Mouse (Mus musculus) hindbrain, postnatal 0 days (tissue): ENCODE data around the gene Bbs9. TPM values are rescaled to one million over a fixed set of nuclear protein-coding genes. Genes with fewer than 3 reads are reported as not detected.
A peak's percentile ranks its signal among the peaks of the same experiment; 100 is the strongest.

Source experiments
- ATAC-seq: fragments of 200-750 bp; cut with Nextera tagmentation; 2 replicates; pipeline ENCODE4 v1.8.0; 2017; ENCODE audit warnings: mild to moderate bottlenecking, moderate TSS enrichment, moderate library complexity
- DNase-seq: peaks from one replicate; pipeline ENCODE4 v3.0.0-alpha.2; 2015; ENCODE audit warnings: low spot score
- H3K27ac ChIP-seq: fragments of 300-500 bp; sonication (generic); 2 replicates; pipeline ENCODE4 v1.5.1; 2014; ENCODE audit warnings: mild to moderate bottlenecking
- H3K27me3 ChIP-seq: fragments of 300-500 bp; sonication (generic); 2 replicates; pipeline ENCODE4 v1.6.1; 2014; ENCODE audit warnings: low read length, mixed read lengths; ENCODE audit not compliant: insufficient read depth
- H3K36me3 ChIP-seq: fragments of 300-500 bp; sonication (generic); 2 replicates; pipeline ENCODE4 v1.6.1; 2014; ENCODE audit warnings: low read length, mixed read lengths; ENCODE audit not compliant: insufficient read depth
- H3K4me1 ChIP-seq: fragments of 300-500 bp; sonication (generic); 2 replicates; pipeline ENCODE4 v1.6.1; 2014; ENCODE audit warnings: antibody characterized with exemption, low read length, mixed read lengths; ENCODE audit not compliant: insufficient read depth
- H3K4me2 ChIP-seq: fragments of 300-500 bp; sonication (generic); 2 replicates; pipeline ENCODE4 v1.6.1; 2014; ENCODE audit warnings: low read depth, mild to moderate bottlenecking, low read length, moderate library complexity, mixed read lengths
- H3K4me3 ChIP-seq: fragments of 300-500 bp; sonication (generic); 2 replicates; pipeline ENCODE4 v1.5.1; 2014; ENCODE audit warnings: low read length
- H3K9ac ChIP-seq: fragments of 300-500 bp; sonication (generic); replicated peaks from 2 replicates; pipeline ENCODE4 v1.6.1; 2014; ENCODE audit warnings: mild to moderate bottlenecking, low read length, moderate library complexity, mixed read lengths
- H3K9me3 ChIP-seq: fragments of 300-500 bp; sonication (generic); 2 replicates; pipeline ENCODE4 v1.6.1; 2016; ENCODE audit warnings: low read length, mixed read lengths
- CTCF ChIP-seq: IDR thresholded peaks from 2 replicates; pipeline ENCODE4 v1.5.1; 2016; ENCODE audit warnings: antibody characterized with exemption, control low read depth, low read depth
- WGBS: fragments of 180-500 bp; shearing (Covaris S2); extraction: QIAGEN DNeasy Blood & Tissue Kit; methylation state at CpG from one replicate; pipeline ENCODE4 v1.1.7; 2014; 5-methylcytosine and 5-hydroxymethylcytosine counted together
- polyA plus RNA-seq: library from polyadenylated mRNA; unstranded; fragments of >200 nt; fragmentation: Nextera tagmentation; extraction: Ambion mirVana; gene quantifications from 2 replicates; pipeline ENCODE4 v1.2.1, GENCODE M21; 2015
- total RNA-seq: library from RNA; depleted of rRNA; stranded (reverse); fragments of >200 nt; gene quantifications from 2 replicates; pipeline ENCODE4 v1.2.3, GENCODE M21; 2014

Gene Bbs9
- total and polyA plus RNA-seq, 2 experiments from 2014 or later = 15.2 to 27.5 TPM

DNA sequence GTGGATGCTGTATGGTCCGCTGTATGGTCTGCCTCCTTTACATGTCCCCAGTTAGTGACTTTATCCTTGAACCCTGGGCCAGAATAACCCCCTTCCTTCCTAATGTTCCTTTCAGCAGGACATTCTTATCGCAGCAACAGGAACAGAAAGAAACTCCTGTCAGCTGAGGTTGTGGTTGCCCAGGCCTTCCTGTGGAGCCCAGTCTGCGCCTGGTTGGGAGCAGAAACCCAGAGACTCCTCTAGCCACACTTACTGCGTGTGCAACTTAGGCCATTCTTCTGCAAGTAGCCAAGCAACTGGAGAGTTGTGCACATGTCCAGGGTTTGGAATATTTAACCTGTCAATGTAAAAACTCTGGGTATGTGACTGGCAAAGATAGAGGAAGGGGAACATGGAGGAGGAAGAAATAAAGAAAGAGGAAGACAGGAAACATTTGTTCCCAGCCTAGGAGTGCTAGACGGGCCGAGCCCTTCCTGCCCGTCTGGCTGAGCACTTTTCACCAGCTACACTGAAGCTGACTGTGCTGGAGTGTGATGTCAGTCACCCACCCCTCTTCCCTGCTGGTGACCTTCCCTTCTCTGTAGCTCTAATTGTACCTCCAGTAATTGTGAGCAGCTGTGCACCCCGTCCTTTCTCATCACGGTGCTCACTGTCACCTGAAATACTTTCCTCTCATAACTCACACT lies 339.0 kb downstream of the Bbs9 start:
- no peak for ATAC-seq
- no peaks in the 10 kb centered on the region for H3K4me1 ChIP-seq
- 63% methylated on average over 9 of the region's 9 CpGs for WGBS

DNA sequence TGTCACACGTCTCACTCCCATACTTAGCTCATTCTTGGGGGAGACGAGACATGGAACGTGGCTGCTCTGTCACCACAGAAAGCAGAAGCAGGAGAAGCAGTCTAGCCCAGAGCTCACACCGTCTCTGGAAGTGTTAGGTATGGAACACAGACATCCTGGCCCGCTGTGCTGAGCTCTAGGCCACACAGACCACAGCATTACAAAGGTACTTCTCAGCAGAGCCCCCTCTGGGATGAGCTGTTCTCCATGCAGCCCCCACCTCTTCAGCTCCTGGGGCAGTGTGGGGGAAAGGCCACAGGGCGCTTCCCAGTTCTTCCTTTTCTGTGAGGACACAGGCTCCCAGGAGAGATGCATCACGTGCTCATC lies 339.6 kb downstream of the Bbs9 start:
- H3K9me3 ChIP-seq = no peaks in the 10 kb centered on the region
- no peaks in the 10 kb centered on the region for H3K36me3 ChIP-seq
- no peak overlapping the region for H3K4me3 ChIP-seq
- 68% methylated on average over 7 of the region's 7 CpGs for WGBS
- H3K27ac ChIP-seq = no peak overlapping the region
- H3K27me3 ChIP-seq = no peaks in the 10 kb centered on the region; the same call in 1 of the 2 replicates
- H3K9ac ChIP-seq = no peak overlapping the region
- H3K4me2 ChIP-seq = no peak overlapping the region
- no peak for TF ChIP-seq CTCF
- ATAC-seq (no peak), DNase-seq (no peak)
- H3K4me1 ChIP-seq = no peaks in the 10 kb centered on the region

More for the DNA sequence above, 339.0 kb downstream of the Bbs9 start:
- Histone ChIP-seq H3K9me3 (no peaks in the 10 kb centered on the region), H3K27ac (no peak overlapping the region), H3K4me3 (no peak overlapping the region), H3K36me3 (no peaks in the 10 kb centered on the region), H3K4me2 (no peak overlapping the region), H3K27me3 (no peaks in the 10 kb centered on the region; the same call in 1 of the 2 replicates), H3K9ac (no peak overlapping the region)
- no peak for DNase-seq
- TF ChIP-seq CTCF = no peak

- DNase-seq (no peak), ATAC-seq (no peak)
- WGBS = 86% methylated on average over 6 of the region's 6 CpGs
- Histone ChIP-seq H3K27me3 (no peaks in the 10 kb centered on the region; the same call in 1 of the 2 replicates), H3K36me3 (no peaks in the 10 kb centered on the region), H3K9me3 (no peaks in the 10 kb centered on the region), H3K9ac (no peak overlapping the region), H3K4me1 (no peaks in the 10 kb centered on the region), H3K27ac (no peak overlapping the region), H3K4me2 (no peak overlapping the region), H3K4me3 (no peak overlapping the region)
- no peak for TF ChIP-seq CTCF
Observed at GRCm38 (mm10) chr9:22819539-22819938, 344.0 kb downstream of the Bbs9 start.

GRCm38 (mm10) chr9:22820646-22821185 lies 345.2 kb downstream of the Bbs9 start:
- Histone ChIP-seq H3K4me2 (no peak overlapping the region), H3K4me1 (no peaks in the 10 kb centered on the region), H3K9me3 (no peaks in the 10 kb centered on the region), H3K4me3 (no peak overlapping the region), H3K27ac (no peak overlapping the region), H3K27me3 (no peaks in the 10 kb centered on the region; the same call in 1 of the 2 replicates), H3K9ac (no peak overlapping the region), H3K36me3 (no peaks in the 10 kb centered on the region)
- whole genome bisulfite sequencing = 59% methylated on average over 6 of the region's 6 CpGs
- ATAC-seq = no peak
- no peak for TF ChIP-seq CTCF
- no peak for DNase-seq

GRCm38 (mm10) chr9:22822770-22823169 lies 347.3 kb downstream of the Bbs9 start:
- DNase-seq (no peak), ATAC-seq (no peak)
- 71% methylated on average over 5 of the region's 5 CpGs for WGBS
- Histone ChIP-seq H3K9ac (no peak overlapping the region), H3K4me3 (no peak overlapping the region), H3K4me1 (0 out of 2 replicates have a peak, but pooled peaks cover 4% of the 10 kb centered on the region), H3K27me3 (no peaks in the 10 kb centered on the region; the same call in 1 of the 2 replicates), H3K9me3 (no peaks in the 10 kb centered on the region), H3K36me3 (no peaks in the 10 kb centered on the region), H3K4me2 (no peak overlapping the region), H3K27ac (no peak overlapping the region)
- no peak for TF ChIP-seq CTCF

DNA sequence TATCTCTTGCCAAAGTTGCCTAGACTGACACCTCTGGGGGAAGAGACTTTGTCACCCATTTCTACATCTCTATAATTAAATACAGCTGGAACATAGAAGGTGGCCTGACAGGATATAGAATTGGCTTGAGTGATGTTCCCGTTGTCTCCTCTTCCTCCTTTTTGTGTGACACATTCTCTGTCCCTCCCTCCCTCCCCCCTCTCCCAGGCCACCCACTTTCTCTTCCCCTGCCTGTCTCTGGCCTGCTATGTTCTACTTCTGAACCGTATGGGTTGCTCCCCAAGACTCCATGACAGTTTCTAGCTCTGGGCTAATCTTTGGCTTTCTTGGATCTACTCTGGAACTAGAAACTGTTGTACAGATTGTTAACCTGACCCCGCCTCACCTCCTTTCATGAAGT lies 348.3 kb downstream of the Bbs9 start:
- no peak for DNase-seq
- ATAC-seq = no peak
- H3K4me2 ChIP-seq = no peak overlapping the region
- 62% methylated on average over 3 of the region's 3 CpGs for WGBS
- TF ChIP-seq CTCF = no peak
- H3K9ac ChIP-seq = no peak overlapping the region
- 0 out of 2 replicates have a peak, but pooled peaks cover 4% of the 10 kb centered on the region for H3K4me1 ChIP-seq
- no peak overlapping the region for H3K27ac ChIP-seq
- no peaks in the 10 kb centered on the region for H3K36me3 ChIP-seq
- no peaks in the 10 kb centered on the region; the same call in 1 of the 2 replicates for H3K27me3 ChIP-seq
- H3K4me3 ChIP-seq = no peak overlapping the region
- H3K9me3 ChIP-seq = no peaks in the 10 kb centered on the region

DNA sequence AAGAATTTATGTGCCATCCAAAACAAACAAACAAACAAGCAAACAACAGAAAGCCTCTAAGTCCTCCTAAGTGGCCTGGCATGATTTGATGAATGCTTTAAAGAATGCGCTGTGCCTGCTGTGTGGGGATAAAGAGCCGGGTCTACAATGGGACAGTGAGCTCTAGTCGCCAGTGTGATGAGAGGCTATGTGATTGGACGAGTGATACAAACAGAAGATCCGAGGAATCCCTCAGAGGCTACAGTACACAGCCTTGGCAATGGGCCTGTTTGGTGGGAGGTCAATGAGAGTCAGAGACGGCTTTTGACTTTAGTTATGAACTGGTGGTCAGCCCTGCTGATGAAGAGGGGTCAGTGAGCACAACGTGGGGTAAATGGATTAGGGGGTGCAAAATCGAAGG lies 349.4 kb downstream of the Bbs9 start:
- ATAC-seq = peak; percentile 76
- no peak overlapping the region for H3K4me3 ChIP-seq
- no peak overlapping the region for H3K27ac ChIP-seq
- no peaks in the 10 kb centered on the region for H3K36me3 ChIP-seq
- 29% methylated on average over 8 of the region's 8 CpGs for WGBS
- no peaks in the 10 kb centered on the region for H3K9me3 ChIP-seq
- H3K4me1 ChIP-seq = 0 out of 2 replicates have a peak, but pooled peaks cover 4% of the 10 kb centered on the region
- H3K4me2 ChIP-seq = no peak overlapping the region
- no peak for TF ChIP-seq CTCF
- H3K27me3 ChIP-seq = no peaks in the 10 kb centered on the region
- DNase-seq = peak; percentile 38
- no peak overlapping the region for H3K9ac ChIP-seq
